Mouse (Mus musculus) left cerebral cortex, postnatal 4 days (tissue): Measurements from ENCODE around the gene Ppp6r2. TPM values are rescaled to one million over a fixed set of nuclear protein-coding genes. Genes with fewer than 3 reads are reported as not detected.

Experiments used
- DNase-seq: peaks from one replicate; pipeline ENCODE4 v3.0.0-alpha.2; 2022
- intact Hi-C: fragments of 180-260 bp; cut with DNase I; formaldehyde crosslinking; loops from one replicate; pipeline ENCODE4 v1.15.1; 2025
- total RNA-seq, 2 experiments: library from RNA; stranded (reverse); gene quantifications; 2 replicates each; pipeline ENCODE4 v1.2.3; 2021

The Ppp6r2 gene
- total RNA-seq, 2 experiments from 2014 or later: 163 to 165 TPM

- DNase-seq: no peak
- intact Hi-C loops: no loop called here
These were observed 94.6 kb downstream of the Ppp6r2 start for GRCm38 (mm10) chr15:89305966-89306365.

GRCm38 (mm10) chr15:89307461-89307860, 96.1 kb downstream of the Ppp6r2 start:
- no peak for DNase-seq
- intact Hi-C loops: no loop called here

GRCm38 (mm10) chr15:89308406-89309139, 97.2 kb downstream of the Ppp6r2 start:
- no peak for DNase-seq
- intact Hi-C loops: no loop called here

GRCm38 (mm10) chr15:89309962-89310498, 98.7 kb downstream of the Ppp6r2 start:
- DNase-seq: peak; percentile 63
- intact Hi-C loops: no loop called here

- no peak for DNase-seq
- intact Hi-C loops: no loop called here
These were observed 102.0 kb downstream of the Ppp6r2 start for GRCm38 (mm10) chr15:89313359-89313758.

- no peak for DNase-seq
- intact Hi-C loops: no loop called here
These were observed 102.8 kb downstream of the Ppp6r2 start for GRCm38 (mm10) chr15:89314107-89314506.

- intact Hi-C loops: no loop called here
- DNase-seq: peak; percentile 49
These were observed 103.3 kb downstream of the Ppp6r2 start for GRCm38 (mm10) chr15:89314511-89315189.

- intact Hi-C loops: no loop called here
- peak; percentile 99 for DNase-seq
These were observed 103.9 kb downstream of the Ppp6r2 start, which contains the start of gene Sbf1 for GRCm38 (mm10) chr15:89315190-89315731. TSS of gene Sbf1 (minus strand) at chr15:89315311.

- intact Hi-C loops: no loop called here
- no peak for DNase-seq
These were observed 104.8 kb downstream of the Ppp6r2 start for GRCm38 (mm10) chr15:89316146-89316545.

- no peak for DNase-seq
- intact Hi-C loops: no loop called here
These were observed 109.9 kb downstream of the Ppp6r2 start for GRCm38 (mm10) chr15:89321264-89321663.

- no peak for DNase-seq
- intact Hi-C loops: no loop called here
These were observed 111.5 kb downstream of the Ppp6r2 start, which contains the start of gene Adm2 for GRCm38 (mm10) chr15:89322670-89323522. TSS of gene Adm2 (plus strand) at chr15:89322720.

- intact Hi-C loops: no loop called here
- DNase-seq: no peak
These were observed 112.3 kb downstream of the Ppp6r2 start for GRCm38 (mm10) chr15:89323656-89324055.

GRCm38 (mm10) chr15:89326441-89326840, 115.1 kb downstream of the Ppp6r2 start:
- intact Hi-C loops: no loop called here
- no peak for DNase-seq

- no peak for DNase-seq
- intact Hi-C loops: no loop called here
These were observed 122.9 kb downstream of the Ppp6r2 start, which contains the start of gene Miox for GRCm38 (mm10) chr15:89334271-89334670. TSS of gene Miox (plus strand) at chr15:89334398.

- intact Hi-C loops: no loop called here
- no peak for DNase-seq
These were observed 123.6 kb downstream of the Ppp6r2 start for GRCm38 (mm10) chr15:89334774-89335537.

GRCm38 (mm10) chr15:89336422-89336821, 125.1 kb downstream of the Ppp6r2 start:
- intact Hi-C loops: no loop called here
- no peak for DNase-seq
